Mouse (Mus musculus) stomach, postnatal 0 days (tissue): ENCODE results near the gene Hic1.

Experiments used
- CTCF ChIP-seq: IDR thresholded peaks from 2 replicates; pipeline ENCODE4 v1.5.1; 2016; ENCODE audit warnings: antibody characterized with exemption, low read depth, mild to moderate bottlenecking, moderate library complexity
- EP300 ChIP-seq: optimal IDR thresholded peaks from 2 replicates; pipeline ENCODE3; 2016; ENCODE audit warnings: antibody characterized with exemption

- TF ChIP-seq CTCF: no peak
- TF ChIP-seq EP300: no peak
Observed at GRCm38 (mm10) chr11:75119298-75119697, 50.0 kb downstream of the Hic1 start.
